Mouse (Mus musculus) CD8-positive naive resting alpha-beta T cell, adult 2 months (primary cell): ENCODE results near the gene Shoc2.
A peak's percentile ranks its signal among the peaks of the same experiment; 100 is the strongest.
"Not testable (repeated sequence)": the region's sequence is repeated elsewhere in the genome, so short reads cannot be mapped to it uniquely, and the experiment has no call there.

ENCODE experiments used
- DNase-seq, 2 experiments: peaks; one replicate each; pipeline ENCODE4 v3.0.0; 2022; ENCODE audit warnings: low read depth in 2 of 2, low spot score in 2 of 2

Gene Shoc2

DNA sequence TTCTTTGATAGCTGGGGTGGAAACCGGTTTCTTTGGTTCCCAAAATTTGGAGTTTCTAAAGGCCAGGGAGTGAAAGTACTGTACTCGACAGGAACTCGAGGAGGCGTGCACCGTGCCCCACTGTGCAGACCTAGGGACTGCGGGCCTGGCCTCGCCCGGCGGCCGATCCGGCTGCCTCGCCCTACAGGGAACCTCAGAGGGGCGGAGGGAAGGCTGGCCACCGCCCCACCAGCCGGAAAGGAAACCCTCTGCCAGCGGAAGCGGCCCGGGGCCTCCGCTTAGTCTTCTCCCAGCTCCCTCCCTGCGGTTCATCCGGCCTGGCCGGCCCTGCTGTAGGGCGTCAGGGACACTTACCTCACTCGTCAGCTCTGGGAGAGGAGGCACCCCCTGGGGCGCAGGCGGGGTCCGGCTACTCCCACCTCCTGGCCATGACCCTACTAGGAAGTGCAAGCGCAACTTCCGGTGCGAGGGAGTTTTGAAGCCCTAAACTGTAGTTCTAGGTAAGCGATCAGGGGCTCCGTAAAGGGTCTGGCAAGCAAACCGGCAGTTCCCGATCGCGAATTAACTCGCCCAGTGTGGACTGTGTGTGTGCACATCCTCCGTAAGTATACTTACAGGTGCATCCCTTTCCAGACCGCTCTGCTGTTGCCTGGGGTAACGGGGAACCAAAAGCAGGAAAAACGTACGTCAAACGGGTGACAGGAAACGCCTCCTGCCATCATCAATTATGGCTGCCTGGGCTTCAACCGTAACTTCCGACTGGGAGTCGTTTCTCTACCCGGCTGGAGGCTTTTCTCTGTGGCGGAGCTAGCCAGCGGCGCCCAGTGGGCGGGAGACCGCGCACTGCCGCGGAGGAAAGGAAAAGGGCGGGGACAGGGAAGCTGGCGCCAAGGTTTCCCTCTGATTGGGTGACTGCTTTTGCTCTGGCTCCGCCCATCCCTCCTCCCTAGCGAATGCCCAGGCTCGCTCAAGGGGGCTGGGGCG lies at the start of gene Shoc2, which contains the start of gene Bbip1:
TSS of gene Shoc2 (plus strand) at position 505 of the 984 bp plus-strand sequence.
TSS of gene Bbip1 (minus strand) at position 826 of the 984 bp plus-strand sequence.
- peak; percentile 95 to 98 for DNase-seq

DNA sequence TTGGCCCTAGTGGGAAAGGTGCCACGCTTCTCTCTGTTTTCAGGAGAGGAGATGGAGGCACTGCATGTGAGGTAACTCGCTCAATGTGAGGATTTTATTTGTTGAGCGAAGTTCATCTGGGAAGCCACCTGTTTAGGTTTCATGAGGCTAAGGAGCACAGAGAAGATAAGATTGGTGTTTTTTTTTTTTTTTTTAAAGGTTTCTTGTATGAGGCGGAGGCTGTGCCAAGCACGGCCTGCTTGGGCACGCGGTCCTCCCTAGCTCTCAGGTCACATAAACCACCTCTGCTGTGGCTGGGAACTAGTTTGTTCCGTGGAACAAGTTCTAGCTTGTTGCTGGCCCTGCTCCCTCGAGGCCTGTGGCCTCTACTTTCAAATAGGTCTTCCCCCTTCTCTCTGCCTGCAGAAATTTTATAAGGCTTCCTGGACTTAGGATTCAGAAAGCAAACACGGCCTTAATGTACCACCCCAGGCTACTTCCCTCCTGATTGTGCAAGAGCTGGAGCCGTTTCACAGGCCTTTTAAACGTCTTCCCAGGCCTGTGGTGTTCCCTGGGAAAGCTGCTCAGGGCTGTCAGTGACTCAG lies 49.5 kb upstream of the Shoc2 start:
- DNase-seq = no peak

DNA sequence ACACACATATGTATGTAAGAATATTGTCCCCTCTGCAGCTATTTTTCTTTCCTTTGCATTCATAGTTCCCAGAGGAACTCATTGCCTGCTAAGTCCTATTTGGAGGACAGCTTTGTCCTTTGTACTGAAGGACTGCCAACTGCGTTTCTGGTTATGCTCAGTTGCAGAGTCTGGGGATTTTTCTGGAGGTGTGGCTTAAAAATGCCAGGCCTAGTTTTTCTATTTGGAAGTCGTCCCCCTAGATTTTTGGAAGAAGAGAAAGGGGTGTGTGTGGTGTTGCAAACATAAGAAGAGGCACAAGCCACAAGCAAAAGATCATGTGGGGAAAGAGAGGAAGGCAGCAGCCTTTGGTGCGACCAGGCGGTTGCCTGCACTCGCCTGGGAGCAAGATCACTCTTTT lies 46.1 kb upstream of the Shoc2 start:
- no peak for DNase-seq

DNA sequence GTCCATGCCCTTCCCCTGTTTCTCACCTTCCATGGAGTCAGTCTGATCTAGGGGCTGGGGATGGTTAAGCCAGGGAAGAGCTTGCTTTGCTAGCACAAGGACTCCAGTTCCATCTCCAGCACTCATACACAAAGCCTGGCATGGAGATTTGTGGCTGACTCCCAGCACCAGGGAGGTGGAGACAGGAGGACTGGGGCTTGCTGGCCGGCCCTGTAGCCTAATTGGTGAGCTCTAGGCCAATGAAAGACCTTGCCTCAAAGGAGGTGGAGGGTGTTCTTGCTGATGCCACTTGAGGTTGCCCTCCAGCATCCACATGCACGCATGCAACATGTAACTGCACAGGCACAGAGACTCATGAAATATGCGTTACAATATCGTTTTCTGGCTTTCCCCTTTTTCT lies 45.6 kb upstream of the Shoc2 start:
- DNase-seq = no peak

DNA sequence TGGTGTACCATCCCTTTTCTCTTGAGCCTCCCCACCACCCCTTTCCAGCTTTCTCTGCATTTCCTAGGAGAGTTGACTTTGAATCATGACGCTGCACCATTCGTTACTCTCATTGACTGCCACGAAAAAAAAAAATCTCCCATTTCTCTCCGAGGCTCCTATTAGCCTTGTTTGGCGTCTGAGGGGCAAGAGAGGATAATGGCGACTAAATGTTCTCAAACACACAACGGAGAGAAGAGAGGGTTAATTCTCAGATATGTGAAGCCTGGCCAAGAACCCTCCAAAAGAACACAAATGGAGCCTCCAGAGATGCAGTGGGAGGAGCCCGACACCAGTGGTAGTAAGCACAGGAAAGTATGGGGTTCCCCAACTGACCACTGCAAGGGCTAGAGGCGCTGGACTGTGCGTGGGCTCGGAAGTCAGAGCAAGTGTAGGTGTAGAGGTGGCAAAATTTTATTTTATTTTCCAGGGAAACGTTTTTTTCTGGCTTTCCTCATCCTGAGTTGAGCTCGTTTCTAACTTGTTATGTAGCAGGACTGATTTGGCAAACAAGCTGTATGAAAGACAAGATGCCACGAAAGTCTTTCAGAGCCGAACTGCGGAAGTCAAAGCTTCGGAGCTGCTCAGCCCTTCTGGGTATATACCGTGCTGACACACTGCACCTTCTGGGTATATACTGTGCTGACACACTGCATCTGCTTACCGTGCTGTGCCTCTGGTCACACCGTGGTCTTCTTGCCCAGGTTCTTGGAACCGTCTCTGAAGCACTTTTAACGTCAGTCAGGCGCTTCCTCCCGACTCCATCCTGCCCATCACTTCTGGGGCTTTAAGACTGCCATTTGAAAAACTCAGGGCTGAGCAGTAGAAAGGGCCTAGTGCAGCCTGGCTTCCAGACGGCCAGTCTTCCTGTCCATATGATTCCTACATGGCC lies 44.9 kb upstream of the Shoc2 start:
- DNase-seq = no peak

DNA sequence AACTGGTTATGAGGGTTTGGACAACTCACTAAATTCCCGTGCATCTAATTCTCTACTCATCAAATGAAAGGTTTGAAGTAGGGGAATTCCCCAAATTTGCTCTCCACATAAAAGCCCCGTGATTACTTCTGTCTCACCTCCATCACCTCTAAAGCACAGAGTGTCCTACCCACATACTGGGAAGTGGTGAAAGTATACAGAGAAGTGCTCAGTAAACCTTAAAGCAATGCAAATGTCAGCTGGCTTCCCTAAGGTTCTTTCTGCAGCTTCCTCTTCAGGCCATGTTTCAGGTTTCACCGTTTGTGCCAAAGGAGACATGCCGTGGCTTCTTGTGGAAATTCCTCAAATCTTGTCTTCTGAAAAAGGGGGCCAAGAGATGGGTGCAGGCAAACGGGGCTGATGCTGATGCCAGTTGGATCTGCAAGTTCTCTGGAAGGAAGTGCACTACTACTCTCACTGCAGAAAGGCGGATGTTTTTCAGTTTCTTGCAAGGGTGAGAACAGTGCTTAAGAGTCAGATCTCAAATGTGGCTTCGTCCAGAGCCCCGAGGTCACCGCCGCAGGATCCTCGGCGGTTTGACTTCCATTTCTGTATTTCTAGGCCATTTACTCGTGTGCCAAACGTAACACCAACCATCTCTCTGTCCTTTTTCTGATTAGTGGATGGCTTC lies 44.0 kb upstream of the Shoc2 start:
- DNase-seq = peak; percentile 44 to 51

DNA sequence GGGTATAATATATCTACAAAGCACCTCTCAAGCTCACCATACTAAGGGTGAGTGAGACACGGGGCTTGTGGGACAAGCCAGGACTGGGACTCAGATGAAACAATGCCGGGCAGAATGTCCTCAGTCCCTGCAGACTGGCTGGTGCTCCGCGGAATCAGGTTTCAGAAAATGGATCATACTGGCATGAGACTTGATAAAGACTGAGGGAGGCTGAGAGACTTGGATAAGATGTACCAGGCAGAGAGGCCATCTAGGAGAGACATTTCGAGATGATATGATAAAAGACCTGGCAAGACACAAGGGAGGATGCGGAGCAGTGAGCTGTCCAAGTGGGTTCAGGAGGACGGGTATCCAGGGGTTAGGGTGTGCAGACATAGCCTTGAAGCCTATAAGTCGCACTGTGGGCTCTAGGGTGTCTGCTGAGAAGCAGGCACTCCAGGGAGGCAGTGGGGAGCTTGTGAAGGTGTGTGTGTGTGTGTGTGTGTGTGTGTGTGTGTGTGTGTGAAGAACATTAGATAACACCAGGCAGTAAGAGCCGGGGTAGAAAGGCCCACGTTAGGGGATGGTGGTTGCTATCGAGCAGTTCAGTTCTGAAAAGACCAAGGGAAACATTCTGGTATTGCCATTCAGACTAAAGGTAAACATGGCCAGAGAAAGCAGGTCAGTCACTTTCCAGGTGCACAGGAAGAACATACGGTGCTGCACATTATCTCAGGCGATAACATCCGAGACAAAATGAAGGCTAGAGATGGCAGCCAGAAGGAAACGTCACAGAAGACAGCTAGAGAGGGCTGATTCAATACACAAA lies 42.0 kb upstream of the Shoc2 start:
- DNase-seq = no peak

DNA sequence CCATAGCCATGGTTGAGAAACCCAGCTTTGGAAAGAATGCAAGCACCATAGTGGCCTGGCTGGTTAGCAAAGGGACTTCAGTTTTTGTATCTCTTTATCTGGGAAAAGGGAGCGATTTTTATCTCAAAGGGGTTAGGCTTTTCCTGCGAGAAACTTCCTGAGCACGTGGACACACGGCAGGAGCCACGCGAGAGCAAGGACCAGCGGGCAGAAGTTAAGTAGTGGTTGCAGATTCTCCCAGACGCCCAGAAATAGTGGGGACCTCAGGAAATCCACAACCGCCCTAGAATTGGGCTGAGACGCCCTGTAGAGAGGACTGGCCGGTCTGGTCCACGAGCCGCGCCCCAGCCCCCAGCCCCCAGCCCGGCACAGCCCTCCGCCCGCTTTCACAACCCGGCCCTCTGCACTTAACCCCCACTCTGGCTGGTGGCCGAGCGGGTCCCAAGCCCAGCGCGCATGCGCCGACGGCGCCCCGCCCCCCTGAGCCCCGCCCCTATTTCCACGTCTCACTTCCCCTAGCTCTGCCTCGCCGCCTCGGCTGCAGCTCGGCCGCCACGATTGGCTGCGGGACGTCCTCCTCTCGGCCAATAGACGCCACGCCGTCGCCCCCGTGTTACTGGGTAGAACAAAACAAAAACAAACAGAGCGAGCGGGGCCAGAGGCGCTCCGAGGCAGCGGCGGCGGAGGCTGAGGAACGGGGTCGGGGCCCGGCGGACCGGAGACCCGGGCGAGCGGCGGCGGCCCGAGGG lies 41.2 kb upstream of the Shoc2 start:
- peak; percentile 91 to 94 for DNase-seq

DNA sequence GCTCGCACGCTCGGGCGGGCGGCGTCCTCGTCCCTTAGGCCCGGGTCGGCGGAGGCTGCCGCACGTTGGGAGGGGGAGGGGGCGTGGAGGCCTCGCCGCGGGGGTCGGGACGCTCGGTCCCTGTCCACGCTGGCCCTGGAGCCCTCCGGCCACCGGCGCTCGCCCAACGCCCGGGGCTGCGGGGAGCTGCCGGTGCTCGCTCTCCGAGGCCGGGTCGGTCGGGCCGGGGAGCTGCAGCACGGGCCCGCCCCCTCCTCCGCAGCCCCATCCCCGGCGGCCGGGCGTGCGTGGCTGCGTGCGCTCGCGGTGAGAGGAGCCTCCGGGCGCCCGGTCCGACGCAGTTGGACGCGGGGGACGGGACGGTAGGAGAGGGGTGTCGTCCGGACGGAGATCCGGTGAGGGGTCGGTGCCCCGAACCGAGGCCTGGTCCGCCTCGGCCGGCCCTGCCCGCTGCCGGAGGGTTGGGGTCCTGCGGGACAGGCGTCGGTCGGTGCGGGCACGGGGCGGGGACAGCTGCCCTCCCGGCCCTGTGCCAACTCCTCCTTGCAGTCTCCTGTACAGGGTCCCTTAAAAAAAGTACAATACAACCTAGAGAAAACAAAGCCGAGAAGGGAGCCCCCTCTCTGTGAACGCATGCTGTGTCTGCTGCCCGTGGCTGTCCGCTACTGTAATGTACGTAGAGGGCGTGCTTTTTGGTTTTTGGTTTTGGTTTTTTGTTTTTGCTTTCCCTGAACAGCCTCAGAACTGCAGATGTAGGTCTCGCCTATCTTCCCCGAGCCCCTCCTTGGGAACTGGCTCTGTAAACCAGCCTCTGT lies 40.4 kb upstream of the Shoc2 start:
- DNase-seq = peak; percentile 71 to 81

DNA sequence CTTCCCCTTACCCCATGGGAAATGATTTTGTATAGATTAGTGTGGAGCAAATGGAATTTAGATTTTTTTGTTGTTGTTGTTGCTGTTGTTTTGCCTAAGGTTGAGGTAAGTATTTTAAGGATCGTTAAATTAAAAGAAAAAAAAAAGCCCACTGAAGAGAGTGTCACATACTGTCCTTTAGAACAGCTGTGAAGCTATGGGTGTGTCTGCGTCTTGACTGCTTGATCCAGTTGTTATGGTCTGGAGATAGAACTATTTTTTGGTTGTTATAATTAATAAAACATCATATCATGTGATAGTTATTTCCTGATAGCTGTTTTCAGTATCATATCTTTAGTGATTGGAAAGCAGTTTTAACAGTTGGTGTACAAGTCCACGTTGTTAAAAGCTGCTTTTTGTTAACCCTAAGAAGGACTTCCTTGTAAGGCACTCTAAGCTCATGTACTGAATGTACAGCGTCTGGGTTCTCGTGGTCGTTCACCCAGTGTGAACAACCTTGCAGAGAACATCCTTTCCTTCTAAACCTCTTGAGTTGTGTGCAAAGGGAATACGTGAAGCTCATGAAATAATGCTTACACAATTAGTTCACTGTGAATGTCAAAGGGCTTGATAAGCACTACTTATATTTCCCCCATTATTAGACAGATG lies 39.1 kb upstream of the Shoc2 start:
- DNase-seq = no peak

DNA sequence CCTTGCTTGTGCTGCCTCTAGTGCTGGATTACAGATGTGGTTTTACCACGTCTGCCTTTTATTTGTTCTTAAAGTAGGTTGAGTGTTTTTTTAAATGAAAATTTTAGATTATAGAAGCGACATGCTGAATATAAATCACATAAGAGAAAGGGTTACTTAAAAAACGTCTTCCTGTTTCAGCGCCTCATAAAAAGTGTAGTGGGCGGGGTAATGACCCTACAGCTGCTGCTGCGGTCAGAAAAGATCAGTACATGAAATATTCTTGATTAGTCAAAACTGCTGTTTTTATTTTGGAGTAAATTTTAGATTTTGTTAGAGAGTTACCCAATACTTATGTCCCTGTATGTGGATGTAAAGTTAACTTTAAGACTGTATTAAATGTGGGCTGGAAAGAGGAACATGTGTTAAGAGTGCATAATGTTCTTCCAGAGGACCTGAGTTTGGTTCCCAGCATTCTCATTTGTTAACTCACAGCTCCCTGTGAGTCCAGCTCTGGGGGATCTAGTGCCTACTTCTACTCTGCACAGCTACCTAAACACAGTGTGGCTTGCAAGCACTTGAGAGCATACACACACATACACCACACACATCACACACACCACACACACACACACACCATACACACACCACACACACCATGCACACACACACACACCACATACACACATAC lies 37.9 kb upstream of the Shoc2 start:
- DNase-seq = peak in 1 of 2 experiments; percentile 32

DNA sequence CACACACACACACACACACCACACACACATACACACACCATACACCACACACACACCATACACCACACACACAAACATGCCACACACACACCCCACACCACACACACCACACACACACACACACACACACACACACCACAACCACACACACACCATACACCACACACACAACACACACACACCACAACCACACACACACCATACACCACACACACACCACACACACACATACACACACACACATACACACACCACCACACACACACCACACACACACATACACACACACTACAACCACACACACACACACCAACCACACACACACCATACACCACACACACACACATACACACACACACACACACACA lies 37.4 kb upstream of the Shoc2 start:
- not testable (repeated sequence) for DNase-seq

DNA sequence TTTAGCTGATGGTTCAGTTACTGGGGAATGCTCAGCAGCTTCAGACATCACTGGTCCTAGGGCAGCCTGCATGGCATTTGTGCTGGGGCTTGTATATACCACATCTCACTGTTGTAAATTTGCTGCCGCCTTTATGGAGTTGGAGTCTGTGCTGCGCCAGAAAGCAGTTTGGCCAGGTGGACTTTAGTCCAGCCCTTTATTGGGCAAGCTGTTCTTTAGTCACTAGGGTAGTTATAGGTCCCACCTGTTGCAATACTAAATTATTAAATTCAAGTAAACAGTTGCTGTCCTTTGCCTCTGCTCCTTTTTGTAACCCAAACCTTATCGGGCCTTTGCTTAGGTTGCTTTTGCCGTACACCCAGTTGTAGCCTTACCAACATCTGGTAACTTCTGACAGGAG lies 29.2 kb upstream of the Shoc2 start:
- DNase-seq = no peak

DNA sequence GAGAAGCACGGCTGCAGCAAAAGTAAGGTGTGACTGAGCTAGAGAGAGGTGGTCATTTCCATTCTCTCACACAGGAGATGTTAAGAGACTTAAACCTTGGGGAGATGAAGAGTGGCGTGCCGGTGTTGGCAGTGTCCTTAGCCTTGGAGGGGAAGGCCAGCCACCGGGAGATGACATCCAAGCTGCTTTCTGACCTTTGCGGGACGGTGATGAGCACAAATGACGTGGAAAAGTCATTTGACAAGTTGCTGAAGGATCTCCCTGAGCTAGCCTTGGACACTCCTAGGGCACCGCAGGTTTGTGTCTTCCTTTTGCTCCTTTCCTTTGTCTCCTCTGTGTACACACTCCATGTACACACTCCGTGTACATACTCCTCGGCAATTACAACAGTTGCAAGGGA lies 24.6 kb upstream of the Shoc2 start:
- DNase-seq = no peak

DNA sequence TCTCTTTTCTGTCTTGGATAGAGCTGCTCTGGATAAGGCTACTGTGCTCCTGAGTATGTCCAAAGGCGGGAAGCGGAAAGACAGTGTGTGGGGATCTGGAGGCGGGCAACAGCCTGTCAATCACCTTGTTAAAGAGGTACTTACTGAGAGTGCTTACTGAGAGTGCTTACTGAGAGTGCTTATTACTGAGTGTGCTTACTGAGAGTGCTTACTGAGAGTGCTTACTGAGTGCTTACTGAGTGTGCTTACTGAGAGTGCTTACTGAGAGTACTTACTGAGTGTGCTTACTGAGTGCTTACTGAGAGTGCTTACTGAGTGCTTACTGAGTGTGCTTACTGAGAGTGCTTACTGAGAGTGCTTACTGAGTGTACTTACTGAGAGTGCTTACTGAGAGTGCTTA lies 22.1 kb upstream of the Shoc2 start:
- not testable (repeated sequence) for DNase-seq

DNA sequence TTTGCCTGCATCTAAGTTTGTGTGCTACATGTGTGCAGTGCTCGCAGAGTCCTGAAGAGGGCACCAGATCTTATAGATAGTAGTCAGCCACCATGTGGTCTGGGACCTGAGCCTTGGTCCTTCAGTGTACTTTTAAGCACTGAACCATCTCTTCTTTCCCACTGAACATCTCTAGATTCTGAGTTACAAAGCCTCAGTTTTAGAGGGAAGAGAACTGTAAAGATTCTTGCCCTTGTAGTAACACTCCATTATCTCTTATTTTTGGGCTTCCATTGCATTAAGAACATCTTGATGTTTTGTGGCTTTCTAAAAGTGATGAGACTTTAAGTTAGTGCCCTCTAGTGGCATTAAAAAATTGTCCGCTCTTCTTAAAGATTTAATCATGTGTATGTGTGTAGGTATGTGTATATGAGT lies 18.8 kb upstream of the Shoc2 start:
- peak in 1 of 2 experiments; percentile 66 for DNase-seq

DNA sequence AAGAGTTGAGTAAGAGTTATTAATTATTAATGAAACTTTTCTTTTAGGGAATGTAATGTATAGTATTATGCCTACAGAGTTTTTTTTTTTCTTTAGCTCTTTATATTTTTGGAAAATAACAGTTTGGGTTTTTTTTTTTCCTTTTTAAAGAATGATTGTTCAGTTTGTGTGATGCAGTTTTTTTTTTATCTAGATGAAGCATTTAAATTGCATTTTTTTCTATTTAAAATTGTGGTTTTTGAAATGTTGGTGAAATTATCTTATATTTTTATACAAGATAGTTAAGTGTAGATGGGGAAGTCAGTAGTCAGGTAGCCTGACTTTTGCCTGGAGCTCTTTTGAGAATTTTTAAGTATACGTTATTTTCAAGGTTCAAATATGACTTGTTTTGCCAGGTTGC lies 17.4 kb upstream of the Shoc2 start:
- no peak for DNase-seq
